Mouse (Mus musculus): Measurements from ENCODE around the gene Mdk. TPM values are rescaled to one million over a fixed set of nuclear protein-coding genes. Genes with fewer than 3 reads are reported as not detected.

Mdk gene
- polyA plus RNA-seq, 1 experiment from 2014 or later, result 1,127 TPM

GRCm38 (mm10) chr2:91971231-91972097 is 39.4 kb upstream of the Mdk start:
- Histone ChIP-seq H3K9me3 (ENCODE audit: control insufficient read depth, low read length) (no peaks in the 10 kb centered on the region), H3K27ac (ENCODE audit: low read depth, low read length) (no peak overlapping the region), H3K4me1 (ENCODE audit: control insufficient read depth, insufficient read depth, low read length) (peaks cover 23% of the 10 kb centered on the region), H3K27me3 (ENCODE audit: control insufficient read depth, insufficient read depth, low read length) (peaks cover 26% of the 10 kb centered on the region), H3K36me3 (ENCODE audit: control insufficient read depth, insufficient read depth, low read length) (no peaks in the 10 kb centered on the region), H3K4me2 (ENCODE audit: low read depth) (no peak overlapping the region), H3K4me3 (ENCODE audit: low read depth, low read length) (no peak overlapping the region), H3K9ac (ENCODE audit: low read length) (no peak overlapping the region)
- DNase-seq (ENCODE audit: low spot score) (no peak), ATAC-seq (ENCODE audit: insufficient read depth, low FRiP score, low TSS enrichment) (no peak)
- WGBS, result 24% methylated on average over 21 of the region's 21 CpGs

DNA sequence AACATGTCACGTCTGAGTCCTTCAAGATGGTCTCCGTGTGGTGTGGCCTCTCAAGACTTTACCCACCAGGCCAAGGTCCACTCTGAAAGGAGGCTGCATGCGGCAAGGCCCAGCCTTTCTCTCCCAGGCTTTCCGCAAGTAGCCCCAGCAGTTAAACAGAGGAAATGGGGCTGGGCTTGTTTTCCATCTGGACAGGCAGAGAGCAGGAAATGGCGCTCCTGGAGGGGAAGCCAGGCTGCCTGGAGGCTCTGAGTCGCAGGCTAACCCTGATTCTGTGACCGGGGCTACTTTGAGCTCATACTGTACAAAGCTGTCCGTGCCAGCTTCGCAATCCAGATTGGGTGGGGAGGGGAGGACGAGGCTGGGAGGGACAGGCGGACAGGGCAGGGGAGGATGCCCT is 35.9 kb upstream of the Mdk start:
- 0 out of 2 replicates have a peak, but pooled peaks cover 4% of the 10 kb centered on the region for H3K27me3 ChIP-seq (ENCODE audit: control insufficient read depth, insufficient read depth, low read length)
- WGBS, result 61% methylated on average over 11 of the region's 11 CpGs
- H3K4me1 ChIP-seq (ENCODE audit: control insufficient read depth, insufficient read depth, low read length), result peaks cover 9% of the 10 kb centered on the region
- H3K9ac ChIP-seq (ENCODE audit: low read length), result no peak overlapping the region
- DNase-seq (ENCODE audit: low spot score) (no peak), ATAC-seq (ENCODE audit: insufficient read depth, low FRiP score, low TSS enrichment) (no peak)
- no peaks in the 10 kb centered on the region for H3K9me3 ChIP-seq (ENCODE audit: control insufficient read depth, low read length)
- H3K4me2 ChIP-seq (ENCODE audit: low read depth), result no peak overlapping the region
- H3K27ac ChIP-seq (ENCODE audit: low read depth, low read length), result no peak overlapping the region
- no peaks in the 10 kb centered on the region for H3K36me3 ChIP-seq (ENCODE audit: control insufficient read depth, insufficient read depth, low read length)
- H3K4me3 ChIP-seq (ENCODE audit: low read depth, low read length), result no peak overlapping the region

GRCm38 (mm10) chr2:91966367-91966766 is 34.3 kb upstream of the Mdk start:
- H3K4me2 ChIP-seq (ENCODE audit: low read depth), result no peak overlapping the region
- no peak overlapping the region for H3K9ac ChIP-seq (ENCODE audit: low read length)
- H3K36me3 ChIP-seq (ENCODE audit: control insufficient read depth, insufficient read depth, low read length), result no peaks in the 10 kb centered on the region
- H3K4me3 ChIP-seq (ENCODE audit: low read depth, low read length), result no peak overlapping the region
- ATAC-seq (ENCODE audit: insufficient read depth, low FRiP score, low TSS enrichment), result no peak
- 0 out of 2 replicates have a peak, but pooled peaks cover 4% of the 10 kb centered on the region for H3K27me3 ChIP-seq (ENCODE audit: control insufficient read depth, insufficient read depth, low read length)
- DNase-seq (ENCODE audit: low spot score), result no peak
- H3K4me1 ChIP-seq (ENCODE audit: control insufficient read depth, insufficient read depth, low read length), result peaks cover 12% of the 10 kb centered on the region
- 80% methylated on average over 5 of the region's 5 CpGs for WGBS
- H3K27ac ChIP-seq (ENCODE audit: low read depth, low read length), result no peak overlapping the region
- H3K9me3 ChIP-seq (ENCODE audit: control insufficient read depth, low read length), result no peaks in the 10 kb centered on the region

- H3K4me3 ChIP-seq (ENCODE audit: low read depth, low read length), result no peak overlapping the region
- no peak overlapping the region for H3K27ac ChIP-seq (ENCODE audit: low read depth, low read length)
- 18% methylated on average over 20 of the region's 20 CpGs for WGBS
- no peak for DNase-seq (ENCODE audit: low spot score)
- H3K9ac ChIP-seq (ENCODE audit: low read length), result peak overlapping the region; percentile 3; the same call in 1 of the 2 replicates
- no peak overlapping the region for H3K4me2 ChIP-seq (ENCODE audit: low read depth)
- H3K9me3 ChIP-seq (ENCODE audit: control insufficient read depth, low read length), result no peaks in the 10 kb centered on the region
- peaks cover 12% of the 10 kb centered on the region for H3K4me1 ChIP-seq (ENCODE audit: control insufficient read depth, insufficient read depth, low read length)
- no peak for ATAC-seq (ENCODE audit: insufficient read depth, low FRiP score, low TSS enrichment)
- 0 out of 2 replicates have a peak, but pooled peaks cover 1% of the 10 kb centered on the region for H3K27me3 ChIP-seq (ENCODE audit: control insufficient read depth, insufficient read depth, low read length)
- H3K36me3 ChIP-seq (ENCODE audit: control insufficient read depth, insufficient read depth, low read length), result no peaks in the 10 kb centered on the region
These were observed 33.3 kb upstream of the Mdk start for GRCm38 (mm10) chr2:91965417-91965816.

GRCm38 (mm10) chr2:91964610-91965204 is 32.6 kb upstream of the Mdk start:
- 72% methylated on average over 3 of the region's 3 CpGs for WGBS
- DNase-seq (ENCODE audit: low spot score) (no peak), ATAC-seq (ENCODE audit: insufficient read depth, low FRiP score, low TSS enrichment) (no peak)
- peaks cover 15% of the 10 kb centered on the region for H3K4me1 ChIP-seq (ENCODE audit: control insufficient read depth, insufficient read depth, low read length)
- H3K27me3 ChIP-seq (ENCODE audit: control insufficient read depth, insufficient read depth, low read length), result no peaks in the 10 kb centered on the region
- no peaks in the 10 kb centered on the region for H3K36me3 ChIP-seq (ENCODE audit: control insufficient read depth, insufficient read depth, low read length)
- H3K27ac ChIP-seq (ENCODE audit: low read depth, low read length), result no peak overlapping the region
- no peak overlapping the region for H3K4me2 ChIP-seq (ENCODE audit: low read depth)
- H3K4me3 ChIP-seq (ENCODE audit: low read depth, low read length), result no peak overlapping the region
- no peak overlapping the region for H3K9ac ChIP-seq (ENCODE audit: low read length)
- no peaks in the 10 kb centered on the region for H3K9me3 ChIP-seq (ENCODE audit: control insufficient read depth, low read length)

DNA sequence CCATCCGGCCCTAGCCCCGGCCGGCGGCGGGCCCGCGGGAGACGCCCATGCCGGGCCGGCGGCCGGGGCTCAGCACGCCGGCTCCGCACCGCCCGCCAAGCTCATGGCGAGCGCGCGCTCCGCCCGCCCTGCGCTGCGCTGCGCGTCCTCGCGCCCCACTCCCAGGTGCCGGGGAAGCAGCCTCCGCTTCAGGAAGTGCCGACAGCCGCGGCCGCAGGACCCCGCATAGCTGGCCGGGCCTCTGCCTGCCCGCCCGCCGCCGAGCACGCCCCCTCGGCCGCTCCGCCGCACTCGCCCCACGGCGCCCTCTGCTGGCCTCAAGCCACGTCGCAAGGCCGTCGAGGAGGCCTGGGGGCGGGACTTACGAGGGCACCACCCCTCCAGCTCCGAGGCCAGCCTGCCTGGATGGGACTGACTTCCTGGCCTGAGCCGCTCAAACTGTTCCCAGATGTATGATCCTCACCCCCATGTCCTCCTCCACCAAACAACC is 31.4 kb upstream of the Mdk start:
- Histone ChIP-seq H3K4me2 (ENCODE audit: low read depth) (peak overlapping the region; percentile 68), H3K27ac (ENCODE audit: low read depth, low read length) (peak overlapping the region; percentile 67), H3K9me3 (ENCODE audit: control insufficient read depth, low read length) (no peaks in the 10 kb centered on the region), H3K36me3 (ENCODE audit: control insufficient read depth, insufficient read depth, low read length) (no peaks in the 10 kb centered on the region), H3K9ac (ENCODE audit: low read length) (peak overlapping the region; percentile 85), H3K27me3 (ENCODE audit: control insufficient read depth, insufficient read depth, low read length) (no peaks in the 10 kb centered on the region), H3K4me1 (ENCODE audit: control insufficient read depth, insufficient read depth, low read length) (peaks cover 15% of the 10 kb centered on the region), H3K4me3 (ENCODE audit: low read depth, low read length) (peak overlapping the region; percentile 83)
- ATAC-seq (ENCODE audit: insufficient read depth, low FRiP score, low TSS enrichment) (peak; percentile 91), DNase-seq (ENCODE audit: low spot score) (peak; percentile 96)
- WGBS, result 0% methylated on average over 37 of the region's 57 CpGs

DNA sequence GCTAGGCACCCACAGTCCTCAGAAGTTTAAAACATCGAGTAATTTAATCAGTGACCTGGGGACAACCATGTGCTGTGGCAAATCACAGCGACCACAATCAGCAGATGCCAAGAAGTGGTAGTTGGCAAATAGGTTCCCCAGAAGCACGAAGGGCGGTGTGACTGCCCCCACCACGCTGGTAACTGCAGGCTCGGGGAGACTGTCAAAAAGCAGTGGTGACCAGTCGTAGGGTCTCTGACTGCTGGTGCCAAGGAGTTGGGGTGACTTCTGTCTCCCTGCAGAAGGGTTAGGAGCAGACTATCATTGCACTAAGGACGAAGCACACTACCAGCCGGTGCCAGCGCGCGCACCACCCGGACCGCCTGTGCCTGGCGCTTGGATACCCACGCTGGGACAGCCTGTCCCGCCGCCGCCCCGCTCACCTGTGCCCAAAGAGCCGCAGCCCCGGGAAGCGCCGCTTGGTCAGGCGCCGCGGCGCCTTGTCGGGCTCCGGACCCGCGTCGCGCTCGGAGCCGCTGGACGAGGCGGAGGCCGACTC is 30.8 kb upstream of the Mdk start:
- ATAC-seq (ENCODE audit: insufficient read depth, low FRiP score, low TSS enrichment), result peak; percentile 28; the same call in 1 of the 2 replicates
- H3K9ac ChIP-seq (ENCODE audit: low read length), result peak overlapping the region; percentile 85
- no peak for DNase-seq (ENCODE audit: low spot score)
- H3K27me3 ChIP-seq (ENCODE audit: control insufficient read depth, insufficient read depth, low read length), result no peaks in the 10 kb centered on the region
- WGBS, result under 1% methylated on average over 37 of the region's 39 CpGs
- no peaks in the 10 kb centered on the region for H3K36me3 ChIP-seq (ENCODE audit: control insufficient read depth, insufficient read depth, low read length)
- H3K4me1 ChIP-seq (ENCODE audit: control insufficient read depth, insufficient read depth, low read length), result peaks cover 15% of the 10 kb centered on the region
- peak overlapping the region; percentile 83 for H3K4me3 ChIP-seq (ENCODE audit: low read depth, low read length)
- peak overlapping the region; percentile 68 for H3K4me2 ChIP-seq (ENCODE audit: low read depth)
- H3K27ac ChIP-seq (ENCODE audit: low read depth, low read length), result peak overlapping the region; percentile 67
- no peaks in the 10 kb centered on the region for H3K9me3 ChIP-seq (ENCODE audit: control insufficient read depth, low read length)

DNA sequence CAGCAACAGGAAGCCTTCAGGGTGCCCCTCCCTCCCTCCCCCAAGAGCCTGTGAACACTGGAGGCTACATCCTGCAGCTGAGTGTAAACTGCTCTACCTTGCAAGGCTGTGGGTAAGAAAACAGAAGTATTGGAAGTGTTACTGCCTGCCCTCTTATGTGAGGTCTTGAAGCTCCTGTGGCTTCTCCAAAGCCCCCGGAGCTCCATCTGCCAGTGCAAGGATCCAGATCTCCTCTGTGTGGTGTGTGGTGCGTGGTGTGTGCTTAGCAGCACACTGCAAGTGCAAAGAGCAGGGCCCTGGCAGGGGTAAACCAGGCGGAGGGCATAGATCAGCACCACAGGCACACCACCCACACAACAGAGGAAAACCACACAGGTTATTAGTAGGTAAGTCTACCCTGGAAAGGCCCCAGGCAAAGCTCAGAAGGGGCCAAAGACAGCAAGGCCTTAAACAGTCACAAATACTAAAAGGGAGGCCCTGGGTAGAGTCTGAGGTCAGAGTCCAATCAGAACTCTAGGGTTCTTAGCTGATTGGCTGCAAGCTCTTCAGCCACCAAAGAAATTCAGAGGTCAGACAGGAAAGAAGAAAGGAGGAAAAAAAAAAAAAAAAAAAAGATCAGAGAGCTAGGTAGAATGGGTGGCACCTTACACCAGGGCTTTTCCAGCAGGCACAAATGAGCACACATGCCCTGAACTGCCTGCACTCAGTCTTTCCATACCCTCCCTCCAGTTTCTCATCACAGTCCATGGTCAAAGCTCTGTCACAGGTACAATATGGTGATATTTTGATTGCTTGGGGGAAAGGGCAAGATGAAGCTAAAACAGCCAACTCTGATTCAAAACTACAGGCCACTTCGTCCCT is 30.0 kb upstream of the Mdk start:
- Histone ChIP-seq H3K9me3 (ENCODE audit: control insufficient read depth, low read length) (no peaks in the 10 kb centered on the region), H3K4me3 (ENCODE audit: low read depth, low read length) (peak overlapping the region; percentile 83), H3K36me3 (ENCODE audit: control insufficient read depth, insufficient read depth, low read length) (no peaks in the 10 kb centered on the region), H3K27ac (ENCODE audit: low read depth, low read length) (no peak overlapping the region), H3K27me3 (ENCODE audit: control insufficient read depth, insufficient read depth, low read length) (no peaks in the 10 kb centered on the region), H3K4me2 (ENCODE audit: low read depth) (peak overlapping the region; percentile 68), H3K4me1 (ENCODE audit: control insufficient read depth, insufficient read depth, low read length) (peaks cover 17% of the 10 kb centered on the region), H3K9ac (ENCODE audit: low read length) (peak overlapping the region; percentile 85)
- no peak for ATAC-seq (ENCODE audit: insufficient read depth, low FRiP score, low TSS enrichment)
- 62% methylated on average over 4 of the region's 4 CpGs for WGBS
- DNase-seq (ENCODE audit: low spot score), result no peak

All from neural tube, embryonic 11.5 days (tissue).